Mouse (Mus musculus): ENCODE data around the gene Rnf121.

The Rnf121 gene

GRCm38 (mm10) chr7:101999461-102000151, 65.7 kb downstream of the Rnf121 start:
- no peak for DNase-seq (ENCODE audit: low spot score)

- DNase-seq (ENCODE audit: low spot score), result peak; percentile 63
These were observed 66.9 kb downstream of the Rnf121 start for GRCm38 (mm10) chr7:101998194-101998927.

- DNase-seq (ENCODE audit: low spot score), result no peak
These were observed 71.0 kb downstream of the Rnf121 start for GRCm38 (mm10) chr7:101994241-101994640.

GRCm38 (mm10) chr7:101985081-101985480, 80.2 kb downstream of the Rnf121 start:
- no peak for DNase-seq (ENCODE audit: low spot score)

- no peak for DNase-seq (ENCODE audit: low spot score)
These were observed 82.5 kb downstream of the Rnf121 start for GRCm38 (mm10) chr7:101982735-101983134.

GRCm38 (mm10) chr7:101974505-101974904, 90.8 kb downstream of the Rnf121 start:
- DNase-seq (ENCODE audit: low spot score), result no peak

GRCm38 (mm10) chr7:101973730-101974129, 91.5 kb downstream of the Rnf121 start:
- no peak for DNase-seq (ENCODE audit: low spot score)

- no peak for DNase-seq (ENCODE audit: low spot score)
These were observed 93.5 kb downstream of the Rnf121 start for GRCm38 (mm10) chr7:101971721-101972120.

- DNase-seq (ENCODE audit: low spot score), result peak; percentile 43
These were observed 94.3 kb downstream of the Rnf121 start for GRCm38 (mm10) chr7:101970821-101971461.

GRCm38 (mm10) chr7:101970429-101970775, 94.9 kb downstream of the Rnf121 start:
- peak; percentile 75 for DNase-seq (ENCODE audit: low spot score)

GRCm38 (mm10) chr7:101969694-101970428, 95.4 kb downstream of the Rnf121 start:
- peak; percentile 60 for DNase-seq (ENCODE audit: low spot score)

Measured in c-Kit-positive CD71-positive TER-119-positive erythroid progenitor cells, embryonic 14.5 days (primary cell).